Mouse (Mus musculus) small intestine, adult 2 months (tissue): ENCODE data around the gene Trmt13. TPM values are rescaled to one million over a fixed set of nuclear protein-coding genes. Genes with fewer than 3 reads are reported as not detected.

Experiments
- H3K27ac ChIP-seq: fragments of 200-500 bp; 2 replicates; pipeline ENCODE4 v1.5.1; 2012; ENCODE audit warnings: low read depth, low read length, control low read depth, inconsistent platforms; ENCODE audit not compliant: insufficient read depth
- H3K27me3 ChIP-seq: fragments of 200-500 bp; 2 replicates; pipeline ENCODE4 v1.6.1; 2012; ENCODE audit warnings: mild to moderate bottlenecking, moderate library complexity, low read length, inconsistent platforms; ENCODE audit not compliant: control insufficient read depth, insufficient read depth
- H3K36me3 ChIP-seq: fragments of 200-500 bp; 2 replicates; pipeline ENCODE4 v1.6.1; 2012; ENCODE audit warnings: mild to moderate bottlenecking, low read length, control low read depth, inconsistent platforms; ENCODE audit not compliant: control insufficient read depth, insufficient read depth
- H3K4me1 ChIP-seq: fragments of 200-500 bp; 2 replicates; pipeline ENCODE4 v1.6.1; 2012; ENCODE audit warnings: low read length, inconsistent platforms, mixed read lengths; ENCODE audit not compliant: control insufficient read depth, insufficient read depth, insufficient read length
- H3K4me3 ChIP-seq: fragments of 200-500 bp; 2 replicates; pipeline ENCODE4 v1.5.1; 2012; ENCODE audit warnings: low read depth, mild to moderate bottlenecking, control low read depth, inconsistent platforms, low read length, moderate library complexity
- CTCF ChIP-seq: fragments of 200-500 bp; IDR thresholded peaks from 2 replicates; pipeline ENCODE4 v1.5.1; 2012; ENCODE audit warnings: low read depth, mild to moderate bottlenecking, control low read depth, inconsistent platforms, low read length, moderate library complexity, mixed read lengths; ENCODE audit not compliant: insufficient replicate concordance, insufficient read length; ENCODE audit errors: extremely low read depth
- POLR2A ChIP-seq: fragments of 200-500 bp; IDR thresholded peaks from 2 replicates; pipeline ENCODE4 v1.6.1; 2012; ENCODE audit warnings: low read depth, mild to moderate bottlenecking, control low read depth, inconsistent platforms, low read length, moderate library complexity
- WGBS: fragments of 180-500 bp; shearing (Covaris S2); methylation state at CpG from one replicate; pipeline ENCODE4 v1.1.7; 2018; 5-methylcytosine and 5-hydroxymethylcytosine counted together
- polyA plus RNA-seq: library from polyadenylated mRNA; depleted of rRNA; stranded (reverse); fragments of >200 nt; gene quantifications from 2 replicates; pipeline ENCODE4 v1.2.3, GENCODE M21; 2012; rRNA removed

The Trmt13 gene
- 0.58 and 1.2 TPM in 2 replicates for polyA plus RNA-seq

DNA sequence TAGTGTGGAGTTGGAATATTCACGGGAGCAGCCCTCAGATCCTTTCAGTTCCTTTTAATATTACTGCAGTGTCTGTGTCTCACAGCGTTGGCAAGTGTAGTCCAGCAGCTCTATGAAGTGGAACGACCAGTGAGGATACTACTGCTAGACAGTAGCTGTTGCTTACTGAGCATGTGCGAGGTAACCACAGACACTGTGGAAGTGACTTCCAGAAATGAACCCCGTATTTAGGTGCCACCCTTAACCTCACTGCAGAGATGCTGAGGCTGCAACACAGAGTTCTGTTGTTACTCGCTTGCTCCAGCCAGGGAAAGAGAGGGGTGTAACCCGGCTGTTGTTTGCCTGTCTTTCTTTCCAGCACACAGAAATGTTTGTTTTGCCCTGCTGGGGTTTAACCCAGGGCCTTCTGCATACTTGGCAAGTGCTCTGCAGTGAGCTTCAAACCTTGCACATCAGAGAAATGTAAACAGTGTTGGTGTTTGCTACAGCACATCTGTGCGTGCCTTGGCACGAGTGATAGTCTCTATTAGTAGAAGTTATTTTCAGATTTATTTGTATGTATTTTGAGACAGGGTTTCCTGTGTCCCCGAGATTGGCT is at the start of gene Trmt13:
Gene Trmt13 (minus strand): TSS at position 293 of the 598 bp plus-strand sequence.
- Histone ChIP-seq H3K27me3 (no peaks in the 10 kb centered on the region), H3K36me3 (peaks cover 37% of the 10 kb centered on the region), H3K27ac (no peak within 1 kb of the TSS), H3K4me3 (no peak within 1 kb of the TSS), H3K4me1 (no peaks in the 10 kb centered on the region)
- WGBS = 46% methylated on average over 10 of the region's 10 CpGs
- no peak for TF ChIP-seq CTCF
- no peak for TF ChIP-seq POLR2A

DNA sequence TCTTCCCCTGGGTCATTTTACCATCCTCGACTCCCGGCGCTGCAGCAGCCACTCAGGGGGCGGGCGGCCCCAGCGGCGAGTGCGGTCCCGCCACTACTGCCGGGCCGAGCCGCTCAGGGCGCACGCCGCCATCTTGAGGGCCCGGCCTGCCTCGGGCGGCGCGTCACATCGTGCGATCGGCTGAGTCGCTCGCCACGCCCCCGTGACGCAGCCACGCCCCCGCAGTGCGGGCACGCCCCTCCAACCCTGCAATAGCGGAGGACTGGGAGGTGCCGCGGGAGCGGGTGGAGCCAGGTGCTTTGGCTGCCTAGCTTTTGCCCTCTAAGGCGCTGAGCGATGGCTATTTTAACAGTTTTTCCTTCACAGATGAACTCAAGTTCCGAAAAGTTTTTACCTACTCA is 48.1 kb upstream of the Trmt13 start, which contains the start of gene Mfsd14a:
Gene Mfsd14a (minus strand): TSS at position 215 of the 401 bp plus-strand sequence.
- peak within 1 kb of the TSS; percentile 92 for H3K4me3 ChIP-seq
- WGBS = under 1% methylated on average over 39 of the region's 39 CpGs
- peak; percentile 91 for TF ChIP-seq POLR2A
- TF ChIP-seq CTCF = no peak
- H3K27ac ChIP-seq = peak within 1 kb of the TSS; percentile 84
- no peaks in the 10 kb centered on the region for H3K27me3 ChIP-seq
- H3K4me1 ChIP-seq = peaks cover 10% of the 10 kb centered on the region; the same call in 1 of the 2 replicates
- H3K36me3 ChIP-seq = peaks cover 3% of the 10 kb centered on the region; the same call in 1 of the 2 replicates

DNA sequence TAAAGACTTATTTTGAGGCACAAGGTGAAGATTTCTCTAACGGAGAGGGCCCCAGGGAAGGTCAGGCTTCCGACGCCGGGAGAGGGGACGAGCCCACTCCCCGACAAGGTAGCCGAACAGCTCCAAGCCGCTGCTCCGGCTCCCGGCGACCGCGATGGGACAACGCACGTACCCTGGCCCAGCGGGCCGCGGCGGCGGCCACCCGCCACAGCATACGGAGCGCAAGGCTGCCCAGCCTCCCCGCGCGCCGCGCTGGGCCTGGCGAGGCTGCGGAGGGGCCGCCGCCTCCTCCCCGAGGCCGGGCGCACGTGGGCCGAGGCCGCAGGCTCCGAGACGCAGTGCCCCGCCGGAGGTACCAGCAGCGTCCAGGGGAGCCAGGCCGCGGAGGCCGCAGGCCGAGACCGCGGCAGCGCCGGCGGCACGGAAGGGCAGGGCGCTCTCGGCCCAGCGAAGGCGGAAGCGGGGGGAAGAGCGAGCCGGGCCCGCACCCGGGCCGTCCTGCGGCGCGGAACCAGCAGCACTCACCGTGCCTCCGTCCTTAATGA is 47.6 kb upstream of the Trmt13 start:
- Histone ChIP-seq H3K27ac (peak overlapping the region; percentile 84), H3K27me3 (no peaks in the 10 kb centered on the region)
- under 1% methylated on average over 68 of the region's 68 CpGs for WGBS

DNA sequence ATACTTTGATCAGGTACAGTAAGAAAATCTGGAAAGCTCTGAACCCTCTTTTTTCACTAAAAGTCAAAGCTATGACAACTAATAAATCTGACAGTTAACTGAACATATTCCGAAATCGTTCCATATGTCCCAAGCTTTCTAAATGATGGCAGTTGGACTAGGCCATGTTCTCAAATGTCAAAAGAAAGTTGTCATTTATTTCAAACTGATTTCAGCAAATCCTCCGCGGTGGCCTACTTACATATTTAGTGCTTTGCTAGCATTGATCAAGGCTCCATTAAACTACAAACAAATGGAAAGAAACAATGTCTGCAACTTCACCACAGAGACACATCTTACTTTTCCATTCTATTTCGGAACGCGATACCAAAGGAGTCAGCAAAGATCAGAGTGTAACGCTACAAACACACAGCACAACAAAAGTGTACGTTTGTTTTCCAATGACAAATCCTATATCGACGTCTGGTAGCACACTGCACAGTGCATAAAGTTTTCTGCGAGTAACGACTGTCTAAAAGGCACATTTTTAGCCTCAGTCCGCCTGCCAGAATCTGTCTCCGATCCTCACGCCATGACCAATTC is 47.0 kb upstream of the Trmt13 start:
- TF ChIP-seq POLR2A = no peak
- no peak for TF ChIP-seq CTCF
- peaks cover 10% of the 10 kb centered on the region; the same call in 1 of the 2 replicates for H3K4me1 ChIP-seq
- 2% methylated on average over 16 of the region's 16 CpGs for WGBS
- no peaks in the 10 kb centered on the region for H3K27me3 ChIP-seq
- H3K4me3 ChIP-seq = peak overlapping the region; percentile 92
- H3K36me3 ChIP-seq = no peaks in the 10 kb centered on the region
- H3K27ac ChIP-seq = peak overlapping the region; percentile 84

More for the DNA sequence above, 47.6 kb upstream of the Trmt13 start:
- Histone ChIP-seq H3K4me1 (peaks cover 10% of the 10 kb centered on the region; the same call in 1 of the 2 replicates), H3K36me3 (no peaks in the 10 kb centered on the region), H3K4me3 (peak overlapping the region; percentile 92)
- TF ChIP-seq POLR2A (no peak), CTCF (no peak)

DNA sequence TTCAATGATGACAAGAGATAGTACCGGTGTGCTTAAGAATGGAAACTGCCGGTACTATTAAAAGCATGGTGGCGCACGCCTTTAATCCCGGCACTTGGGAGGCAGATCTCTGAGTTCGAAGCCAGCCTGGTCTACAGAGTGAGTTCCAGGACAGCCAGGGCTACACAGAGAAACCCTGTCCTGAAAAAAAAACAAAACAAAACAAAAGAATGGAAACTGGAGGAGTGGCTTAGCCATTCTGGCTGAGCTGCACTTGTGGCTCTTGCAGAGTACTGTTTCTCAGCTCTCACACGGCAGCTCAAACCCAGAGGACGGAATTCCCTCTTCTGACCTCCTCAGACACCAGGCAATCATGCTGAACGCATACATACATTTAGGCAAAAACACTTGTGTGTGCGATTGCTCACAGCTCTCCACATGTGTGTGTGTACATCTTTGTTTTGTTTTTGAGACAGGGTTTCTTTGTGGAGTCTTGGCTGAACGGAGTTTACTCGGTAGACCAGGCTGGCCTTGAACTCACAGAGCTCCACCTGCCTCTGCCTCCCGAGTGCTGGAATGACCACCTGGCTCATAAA is 45.6 kb upstream of the Trmt13 start:
- WGBS = 77% methylated on average over 13 of the region's 13 CpGs
- no peaks in the 10 kb centered on the region for H3K36me3 ChIP-seq

DNA sequence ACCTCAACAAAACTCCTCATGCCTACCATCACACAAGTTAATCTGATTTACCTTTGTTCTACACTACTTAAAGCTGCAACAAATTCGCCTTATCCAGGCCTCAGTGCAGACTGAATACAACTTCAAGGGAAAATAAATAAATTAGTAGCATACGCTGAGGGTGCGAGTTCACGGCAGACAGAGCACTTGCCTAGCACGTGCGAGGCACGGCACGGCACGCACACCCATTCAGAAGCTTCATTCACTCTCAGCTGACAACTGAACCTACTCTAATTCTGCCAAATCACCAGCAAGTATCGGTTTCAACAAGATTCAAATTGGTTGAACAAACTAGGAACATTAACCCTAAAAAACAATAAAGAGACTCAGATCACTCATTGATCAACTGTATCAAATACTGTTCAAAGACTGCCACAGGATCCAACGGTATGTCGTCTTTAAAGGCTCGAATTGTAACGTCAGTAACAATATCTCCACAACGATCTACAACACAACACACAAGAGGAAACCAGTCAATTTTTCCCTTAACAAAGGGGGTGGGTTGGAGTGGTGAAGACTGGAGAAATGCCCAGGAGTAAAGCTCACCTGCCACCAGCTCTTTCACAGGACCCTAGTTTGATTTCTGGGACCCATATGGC is 44.7 kb upstream of the Trmt13 start:
- WGBS = 59% methylated on average over 15 of the region's 15 CpGs
- Histone ChIP-seq H3K27ac (no peak overlapping the region), H3K4me3 (no peak overlapping the region), H3K27me3 (no peaks in the 10 kb centered on the region), H3K4me1 (peaks cover 10% of the 10 kb centered on the region; the same call in 1 of the 2 replicates), H3K36me3 (no peaks in the 10 kb centered on the region)
- TF ChIP-seq CTCF (no peak), POLR2A (no peak)

More for the DNA sequence above, 45.6 kb upstream of the Trmt13 start:
- TF ChIP-seq CTCF (no peak), POLR2A (no peak)
- Histone ChIP-seq H3K27ac (no peak overlapping the region), H3K4me1 (peaks cover 10% of the 10 kb centered on the region; the same call in 1 of the 2 replicates), H3K27me3 (no peaks in the 10 kb centered on the region), H3K4me3 (no peak overlapping the region)
